Mouse (Mus musculus) layer of hippocampus, adult 9-11 months (tissue): ENCODE measurements around the gene Snd1.
"Not testable (repeated sequence)": the region's sequence is repeated elsewhere in the genome, so short reads cannot be mapped to it uniquely, and the experiment has no call there.

Source experiments
- DNase-seq: peaks from one replicate; pipeline ENCODE4 v3.0.0; 2022

The Snd1 gene

DNA sequence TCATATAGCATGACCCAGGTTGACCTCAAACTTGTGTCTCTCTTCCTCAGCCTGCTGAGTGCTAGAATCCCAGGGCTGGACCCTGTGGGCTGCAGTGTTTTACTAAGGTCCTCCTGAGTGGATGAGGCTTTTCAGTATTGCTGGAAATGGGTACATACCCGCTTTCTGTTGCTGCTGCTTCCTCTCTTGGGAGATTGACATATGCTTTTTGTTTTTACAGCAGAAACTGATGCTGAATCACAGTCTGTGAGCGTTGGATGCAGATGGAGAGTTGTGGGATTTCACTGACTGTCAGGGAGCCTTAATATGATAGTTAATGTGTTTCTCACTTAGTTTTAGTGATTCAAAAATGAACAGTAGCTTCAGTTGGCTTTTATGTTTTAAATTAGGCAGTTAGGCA lies 11.5 kb downstream of the Snd1 start:
- DNase-seq: peak; percentile 57

- DNase-seq: no peak
These were observed 12.0 kb downstream of the Snd1 start for GRCm38 (mm10) chr6:28486905-28487304.

- DNase-seq: no peak
These were observed 13.4 kb downstream of the Snd1 start for GRCm38 (mm10) chr6:28488204-28488851.

- DNase-seq: no peak
These were observed 15.7 kb downstream of the Snd1 start for GRCm38 (mm10) chr6:28490612-28491011.

DNA sequence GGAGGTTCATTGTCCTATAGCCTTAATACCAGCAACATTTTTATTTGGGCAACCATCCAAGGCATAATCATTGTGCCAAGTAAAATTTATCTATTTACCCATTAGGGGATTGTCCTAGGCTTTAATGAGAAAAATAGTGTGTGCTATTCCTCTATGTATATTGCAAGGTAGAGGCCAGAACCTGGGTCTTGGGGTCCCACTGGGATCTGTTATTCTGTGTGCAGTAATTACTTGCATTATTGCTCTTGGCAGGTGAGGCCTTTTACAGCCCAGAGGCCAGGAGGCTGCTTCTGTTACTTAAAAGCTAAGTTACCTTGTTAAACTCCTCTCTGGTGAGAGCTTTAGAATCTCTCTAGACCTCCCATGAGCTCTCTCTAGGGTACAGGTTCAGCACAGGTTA lies 16.3 kb downstream of the Snd1 start:
- no peak for DNase-seq

GRCm38 (mm10) chr6:28497837-28498236 lies 22.9 kb downstream of the Snd1 start:
- no peak for DNase-seq

- DNase-seq: no peak
These were observed 27.6 kb downstream of the Snd1 start for GRCm38 (mm10) chr6:28502576-28502975.

- DNase-seq: no peak
These were observed 28.2 kb downstream of the Snd1 start for GRCm38 (mm10) chr6:28503148-28503547.

DNA sequence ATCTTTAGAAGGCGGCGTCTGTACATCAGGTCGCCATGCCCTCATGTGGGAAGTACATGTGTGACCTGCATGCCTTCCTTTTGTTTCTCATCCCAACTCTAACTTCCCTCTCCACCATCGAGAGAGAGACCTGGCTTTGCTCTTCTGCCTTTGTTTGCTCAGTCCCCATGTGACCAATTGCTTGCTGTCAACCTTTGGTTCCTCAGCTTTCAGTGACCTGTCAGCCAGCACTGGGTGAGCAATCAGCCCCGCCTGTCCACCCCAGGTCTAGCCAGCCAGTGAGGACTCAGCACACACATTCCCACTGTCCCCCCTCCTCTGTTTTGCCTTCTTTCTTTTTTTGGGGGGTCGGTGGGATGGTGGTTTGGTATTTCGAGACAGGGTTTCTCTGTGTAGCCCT lies 29.7 kb downstream of the Snd1 start:
- DNase-seq: no peak

DNA sequence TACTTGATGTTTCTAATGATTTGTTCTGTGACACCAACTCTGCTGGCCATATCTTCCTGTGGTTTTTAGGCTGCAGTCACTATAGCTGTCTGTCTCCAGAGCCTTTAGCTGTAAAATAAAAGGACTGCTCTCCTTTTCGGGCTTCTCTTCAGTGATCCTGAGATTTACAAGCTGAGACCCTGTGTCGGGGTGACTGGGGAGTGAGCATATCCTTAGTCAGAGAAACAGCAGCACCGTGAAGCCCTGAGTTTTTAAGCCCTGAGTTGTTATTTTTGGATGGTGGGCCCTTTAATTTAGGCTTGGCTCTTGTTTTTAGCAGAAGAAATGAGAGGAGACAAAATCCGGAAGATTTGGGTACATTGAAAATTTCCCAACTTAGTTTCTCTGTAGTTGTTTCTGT lies 32.8 kb downstream of the Snd1 start:
- DNase-seq: no peak

DNA sequence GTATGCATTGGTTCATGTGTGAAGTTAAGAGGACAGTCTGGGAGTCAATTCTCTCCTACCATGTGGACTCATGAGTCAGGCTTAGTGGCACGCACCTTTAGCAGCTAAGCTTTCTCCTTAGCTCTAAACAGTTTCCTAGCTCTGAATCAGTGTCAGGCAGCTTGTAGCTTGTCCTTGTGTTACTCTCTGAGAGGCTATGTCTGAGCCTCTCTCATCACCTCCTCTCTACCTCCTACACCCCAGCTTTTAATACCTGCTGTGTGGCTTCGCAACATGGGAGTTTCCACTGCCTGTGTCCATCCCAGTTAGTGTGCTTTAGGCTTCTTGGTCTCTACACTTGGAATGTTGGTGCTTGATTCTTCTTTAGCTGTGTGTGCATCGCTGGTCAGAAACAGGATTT lies 39.3 kb downstream of the Snd1 start:
- DNase-seq: no peak

DNA sequence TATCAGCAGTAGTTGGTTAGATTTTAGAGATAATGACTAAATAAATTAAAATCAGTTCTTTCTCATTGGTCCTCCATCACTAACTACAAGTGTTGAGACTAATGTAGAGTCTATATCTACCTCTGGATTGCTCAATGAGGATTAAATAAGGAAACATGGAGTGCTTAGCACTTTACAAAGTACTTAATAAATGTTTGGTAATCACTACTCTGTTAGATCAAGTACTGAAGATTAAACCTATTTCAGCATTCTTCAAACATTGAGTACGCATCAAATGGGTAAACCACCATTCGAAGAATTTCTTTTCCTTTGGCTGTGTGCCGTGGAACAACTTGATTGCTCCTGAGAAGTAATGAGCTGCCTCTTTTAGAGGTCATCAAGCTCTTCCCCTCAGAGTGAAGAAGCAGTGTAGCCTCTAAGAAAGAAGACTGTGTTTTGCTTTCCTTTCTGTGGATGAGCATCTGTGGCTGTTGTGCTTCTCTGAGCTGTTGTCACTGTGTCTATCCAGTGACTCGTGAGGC lies 40.0 kb downstream of the Snd1 start:
- no peak for DNase-seq

DNA sequence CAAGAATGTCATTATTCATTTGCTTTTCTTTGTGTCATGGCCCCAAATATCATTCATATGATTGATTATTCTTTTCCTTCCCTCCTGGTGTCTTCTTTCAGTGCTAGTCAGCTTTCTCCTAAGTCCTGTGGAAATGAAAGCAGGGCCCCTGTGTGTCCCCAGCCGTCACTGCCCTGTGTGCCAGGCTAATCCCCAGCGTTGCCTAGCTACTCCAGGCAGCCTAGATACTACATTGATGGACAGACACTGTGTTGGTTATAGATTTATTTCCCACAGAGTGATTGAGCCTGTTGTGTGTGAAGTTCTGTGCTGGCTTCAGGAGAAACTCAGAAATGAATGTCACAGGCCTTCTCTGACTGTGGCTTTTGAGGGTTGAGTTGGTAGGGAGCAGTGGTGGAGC lies 41.7 kb downstream of the Snd1 start:
- no peak for DNase-seq

GRCm38 (mm10) chr6:28517050-28517449 lies 42.1 kb downstream of the Snd1 start:
- DNase-seq: no peak

DNA sequence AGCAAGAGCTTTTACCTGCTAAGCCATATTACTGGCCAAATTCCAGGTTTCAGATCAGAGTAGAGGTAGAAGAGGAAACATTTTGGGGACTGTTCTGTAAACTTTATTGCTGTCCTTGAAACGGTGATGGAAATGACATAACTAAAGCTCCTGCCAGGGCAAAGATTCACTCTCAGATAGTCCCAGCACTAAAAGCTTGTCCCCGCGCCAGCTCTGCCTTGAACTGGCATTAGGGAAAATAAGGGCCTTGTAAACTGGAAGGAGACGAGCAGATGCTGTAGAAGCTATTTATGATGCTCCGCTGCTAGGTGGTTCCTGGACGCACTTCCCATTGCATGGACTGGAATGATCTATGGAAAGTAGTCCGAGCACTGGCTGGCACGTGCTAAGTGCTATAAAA lies 44.5 kb downstream of the Snd1 start:
- no peak for DNase-seq

DNA sequence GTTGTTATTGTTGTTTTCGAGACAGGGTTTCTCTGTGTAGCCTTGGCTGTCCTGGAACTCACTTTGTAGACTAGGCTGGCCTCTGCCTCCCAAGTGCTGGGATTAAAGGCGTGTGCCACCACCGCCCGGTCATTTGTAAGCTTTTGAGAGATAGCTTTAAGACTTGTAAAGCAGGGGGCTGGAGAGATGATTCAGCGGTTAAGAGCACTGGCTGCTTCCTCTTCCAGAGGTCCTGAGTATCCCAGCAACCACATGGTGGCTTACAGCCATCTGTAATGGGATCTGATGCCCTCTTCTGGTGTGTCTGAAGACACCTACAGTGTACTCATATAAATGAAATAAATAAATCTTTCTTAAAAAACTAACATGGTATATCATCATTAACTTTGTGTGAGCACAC lies 45.8 kb downstream of the Snd1 start:
- DNase-seq: not testable (repeated sequence)

DNA sequence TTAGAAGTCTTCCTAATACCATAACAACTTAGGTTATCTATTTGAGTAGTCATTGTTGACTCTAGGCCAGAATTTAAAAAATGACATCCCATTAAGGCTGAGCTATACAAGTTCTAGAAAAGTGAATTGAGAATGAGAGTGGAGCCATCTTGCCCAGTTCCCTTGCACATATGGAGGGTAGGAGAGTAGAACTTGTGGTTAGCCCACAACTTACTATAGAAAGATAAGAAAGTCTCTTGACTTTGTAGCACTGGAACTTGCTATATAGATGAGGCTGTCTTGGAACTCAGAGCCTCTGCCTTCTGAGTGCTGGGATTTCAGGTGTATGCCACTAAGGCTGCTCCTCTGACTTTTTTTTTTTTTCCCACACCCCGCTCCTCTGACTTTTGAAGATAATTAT lies 46.5 kb downstream of the Snd1 start:
- DNase-seq: no peak

DNA sequence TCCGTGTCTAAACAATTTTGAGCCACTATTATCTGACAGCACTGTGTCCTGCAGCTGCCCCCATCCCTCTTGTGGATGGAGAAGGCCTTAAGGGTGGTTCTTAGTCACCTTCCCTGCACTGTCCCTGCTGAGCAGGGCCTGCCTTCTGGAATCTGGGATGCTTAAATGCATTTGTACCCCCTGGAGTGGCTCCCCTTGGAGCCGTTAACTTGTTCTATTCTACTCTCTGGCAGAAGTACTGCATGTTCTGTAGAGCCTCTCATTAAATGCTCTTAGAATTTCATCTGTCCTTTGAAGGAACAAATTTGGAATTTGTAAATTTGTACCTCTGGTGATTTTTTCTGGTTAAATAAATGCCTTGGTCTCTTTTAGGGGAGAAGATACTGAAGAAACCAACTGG lies 50.6 kb downstream of the Snd1 start:
- no peak for DNase-seq

DNA sequence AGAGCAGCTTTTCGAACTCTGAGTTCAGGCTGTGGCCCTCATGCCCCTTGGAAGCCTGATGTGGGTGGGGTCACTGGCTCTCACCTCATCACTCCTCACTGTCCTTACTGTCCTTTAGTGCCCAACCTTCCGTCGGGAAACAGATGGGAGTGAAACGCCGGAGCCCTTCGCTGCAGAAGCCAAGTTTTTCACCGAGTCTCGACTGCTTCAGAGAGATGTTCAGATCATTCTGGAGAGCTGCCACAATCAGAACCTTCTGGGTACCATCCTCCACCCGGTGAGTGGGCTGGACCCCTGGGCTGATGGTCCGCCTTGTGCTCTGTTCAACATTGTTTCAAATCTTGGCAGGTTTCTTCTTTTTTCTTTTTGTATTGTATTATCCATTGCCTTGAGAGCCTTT lies 52.5 kb downstream of the Snd1 start:
- no peak for DNase-seq

DNA sequence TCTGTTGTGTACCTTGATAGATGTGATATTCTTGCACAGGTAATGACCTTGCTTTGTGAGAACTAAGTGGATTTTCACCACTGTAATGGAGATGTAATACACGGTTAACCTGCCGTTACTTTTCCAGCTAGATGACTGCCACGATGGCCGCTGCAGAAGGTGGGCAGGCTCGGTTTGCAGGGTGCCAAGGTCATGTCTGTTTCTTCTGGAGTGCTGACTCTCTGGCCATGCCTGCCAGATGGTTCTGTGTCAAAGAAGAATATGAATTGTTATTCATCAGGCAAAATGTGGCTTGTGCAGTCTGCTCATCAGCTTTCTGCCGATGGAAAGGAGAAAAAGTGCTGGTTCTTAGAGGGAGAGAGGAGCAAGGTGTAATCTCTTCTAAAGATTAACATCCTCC lies 53.3 kb downstream of the Snd1 start:
- DNase-seq: no peak

DNA sequence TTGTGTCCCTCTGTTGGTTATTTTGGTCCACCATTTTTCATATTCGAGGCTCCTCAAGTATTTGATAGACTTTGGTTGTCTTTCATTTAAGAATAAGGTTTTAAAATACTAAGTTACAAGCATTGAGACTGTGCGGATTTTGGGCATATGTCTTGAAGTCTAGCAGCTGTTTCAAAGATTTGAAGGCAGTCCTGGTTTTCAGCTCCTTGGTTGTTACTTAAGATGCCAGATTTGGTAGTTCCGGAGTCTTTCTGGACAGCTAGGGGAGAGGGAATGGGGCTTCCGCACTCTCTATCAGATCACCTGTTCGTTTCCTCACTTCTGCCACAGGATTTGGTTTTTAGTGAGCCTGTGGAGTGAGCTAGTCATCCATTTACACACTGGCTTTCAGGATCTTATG lies 61.5 kb downstream of the Snd1 start:
- peak; percentile 40 for DNase-seq

GRCm38 (mm10) chr6:28537851-28538527 lies 63.0 kb downstream of the Snd1 start:
- peak; percentile 88 for DNase-seq

DNA sequence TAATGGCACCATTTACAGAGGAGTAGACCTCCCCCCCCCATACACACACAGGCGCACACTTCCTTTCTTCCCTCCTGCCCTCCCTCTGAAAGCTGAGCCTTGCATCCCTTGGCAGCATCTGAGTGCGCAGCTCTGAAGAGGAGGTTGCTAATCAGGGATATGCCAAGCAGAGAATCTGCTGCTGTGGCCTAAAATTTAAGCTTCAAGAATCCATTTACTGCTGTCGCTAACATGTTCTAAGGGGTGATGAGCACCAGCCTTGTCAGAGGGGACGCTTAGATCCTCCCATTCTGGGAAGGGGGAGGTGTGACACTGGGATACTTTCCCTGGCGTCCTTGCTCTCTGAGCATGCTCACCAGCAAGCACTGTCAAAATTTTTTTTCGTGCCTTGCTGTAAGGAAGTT lies 67.4 kb downstream of the Snd1 start:
- peak; percentile 75 for DNase-seq

- no peak for DNase-seq
These were observed 72.0 kb downstream of the Snd1 start for GRCm38 (mm10) chr6:28546943-28547342.

DNA sequence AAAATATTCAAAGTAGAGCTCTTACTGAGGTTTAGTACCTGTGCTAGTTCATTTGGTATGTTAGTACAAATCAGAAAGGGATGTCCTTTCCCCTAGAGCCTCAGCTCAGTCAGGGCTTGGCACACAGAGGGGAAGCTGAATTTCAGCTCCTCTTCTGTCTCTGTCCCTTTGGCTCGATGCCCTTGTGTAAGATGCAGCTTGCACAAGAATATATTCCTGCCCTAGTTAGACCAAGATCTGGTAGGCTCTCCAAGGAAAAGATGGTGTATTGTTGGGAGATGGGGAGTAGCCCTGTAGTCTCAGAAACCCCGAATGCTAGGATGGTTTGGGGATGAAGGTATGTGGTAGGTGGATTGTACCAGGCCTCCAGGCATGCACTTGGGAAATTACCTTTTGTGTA lies 74.4 kb downstream of the Snd1 start:
- DNase-seq: no peak
